Mouse (Mus musculus): ENCODE results near the gene Bloc1s6. TPM values are rescaled to one million over a fixed set of nuclear protein-coding genes. Genes with fewer than 3 reads are reported as not detected.

Gene Bloc1s6
- total RNA-seq (2021), result 10 to 100 TPM; 31.0 to 31.7 TPM
- long read RNA-seq, experiment 1, transcript Bloc1s6-201 (5 exons, 3,484 nt), result major isoform, 32 of 44 reads
- long read RNA-seq, experiment 1, transcript Bloc1s6-206 (5 exons, 2,088 nt), result minor isoform, 6 of 44 reads
- long read RNA-seq, experiment 1, partial matches to known transcripts, result 0 of 44 reads
- long read RNA-seq, experiment 1, other reads (novel, unspliced or antisense), result 6 of 44 reads
- long read RNA-seq, experiment 2, transcript Bloc1s6-201 (5 exons, 3,484 nt), result major isoform, 45 of 54 reads
- long read RNA-seq, experiment 2, partial matches to known transcripts, result 0 of 54 reads
- long read RNA-seq, experiment 2, other reads (novel, unspliced or antisense), result 6 of 54 reads

DNA sequence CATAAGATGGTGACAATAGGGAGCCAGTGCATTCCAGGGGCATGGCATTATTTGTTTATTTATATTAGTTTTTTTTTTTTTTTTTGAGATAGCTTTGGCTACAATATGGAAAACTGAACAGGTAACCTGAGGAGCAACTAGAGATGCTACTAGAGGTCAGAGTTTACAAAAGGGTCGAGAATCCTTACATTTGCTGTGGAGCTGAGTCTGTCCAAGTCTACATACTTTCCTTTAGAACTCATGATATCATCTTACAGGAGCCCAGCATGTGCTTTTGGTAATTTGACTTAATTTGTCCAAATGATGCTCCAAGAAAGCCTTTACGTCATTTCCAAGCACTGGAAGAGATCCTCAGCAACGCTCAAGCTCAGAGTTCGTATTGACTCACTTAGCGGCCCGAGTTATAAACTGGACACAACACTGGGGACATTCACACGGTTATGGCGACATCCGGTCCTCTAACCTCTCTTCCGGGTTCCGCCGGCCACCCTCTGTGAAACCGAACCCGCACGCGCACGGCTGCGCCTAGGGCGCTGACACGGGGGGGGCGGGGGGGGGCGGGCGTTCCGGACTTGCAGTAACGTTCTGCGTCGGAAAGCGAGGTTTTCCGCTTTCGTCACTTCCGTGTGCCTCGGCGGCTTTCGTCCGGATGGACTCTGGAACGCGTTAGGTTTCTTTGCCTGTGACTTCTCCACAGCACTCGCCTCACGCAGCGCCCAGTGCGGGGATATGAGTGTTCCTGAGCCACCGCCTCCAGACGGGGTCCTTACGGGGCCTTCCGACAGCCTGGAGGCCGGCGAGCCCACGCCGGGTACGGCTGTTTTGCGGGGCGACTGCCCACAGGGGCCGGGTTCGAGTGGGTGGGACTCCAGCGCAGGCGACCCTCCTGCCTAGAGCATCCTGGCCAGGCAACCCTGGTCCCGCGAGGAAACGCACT, at the start of gene Bloc1s6:
Gene Bloc1s6, plus strand, starts transcription at position 610 of the 937 bp plus-strand sequence.
- DNase-seq (ENCODE audit: low spot score in 2 of 2), result peak; percentile 91 to 95

DNA sequence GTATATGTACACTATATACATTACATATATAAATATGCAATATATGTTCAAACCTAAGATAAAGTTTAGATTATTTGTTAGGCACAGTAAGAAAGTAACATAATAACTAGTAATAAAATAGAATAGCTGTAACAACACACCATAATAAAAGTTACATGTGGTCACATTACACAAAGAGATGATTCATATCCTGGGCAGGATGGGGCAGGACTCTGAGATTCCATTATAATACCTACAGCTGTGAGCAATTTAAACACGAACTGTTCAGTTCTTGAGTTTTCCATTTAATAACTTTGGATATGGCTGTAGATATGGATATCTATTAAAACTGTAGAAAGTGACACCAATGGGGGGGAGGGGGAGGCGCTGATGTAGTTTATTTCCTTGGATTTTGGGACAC, 40.8 kb upstream of the Bloc1s6 start:
- DNase-seq (ENCODE audit: low spot score in 2 of 2), result no peak

DNA sequence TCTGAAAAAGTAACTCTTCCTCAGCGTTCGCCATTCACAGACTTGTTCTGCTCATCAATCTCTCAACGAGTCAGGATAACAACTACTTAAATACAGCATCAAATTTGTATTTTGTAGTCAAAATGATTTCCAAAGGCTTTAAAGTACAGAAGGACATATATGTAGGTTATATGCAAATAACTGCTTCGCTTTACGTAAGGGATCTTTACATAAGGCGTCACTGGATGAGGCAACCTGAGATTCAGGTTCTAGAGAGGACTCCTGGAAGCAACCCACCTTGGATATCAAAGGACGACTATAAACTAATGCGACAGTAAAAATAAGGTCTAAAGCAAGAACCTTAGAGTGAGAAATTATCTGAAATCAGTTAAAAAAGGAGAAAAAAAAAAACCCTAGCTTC, 37.3 kb upstream of the Bloc1s6 start:
- no peak for DNase-seq (ENCODE audit: low spot score in 2 of 2)

DNA sequence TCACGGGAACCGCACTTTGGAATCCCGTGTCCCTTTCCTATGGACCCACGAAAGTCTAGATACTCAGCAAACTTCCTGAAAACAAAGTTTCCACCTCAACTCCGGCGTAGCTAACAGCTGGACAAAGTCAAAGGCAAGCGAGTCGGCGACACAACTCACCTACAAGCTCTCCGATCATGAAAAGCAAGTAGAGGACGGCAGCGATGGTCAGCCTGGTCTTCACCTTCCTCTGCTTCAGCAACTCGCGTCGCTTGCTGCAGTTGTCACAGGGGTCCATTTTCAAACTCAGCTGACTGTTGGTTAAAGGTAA, 36.5 kb upstream of the Bloc1s6 start:
- no peak for DNase-seq (ENCODE audit: low spot score in 2 of 2)

DNA sequence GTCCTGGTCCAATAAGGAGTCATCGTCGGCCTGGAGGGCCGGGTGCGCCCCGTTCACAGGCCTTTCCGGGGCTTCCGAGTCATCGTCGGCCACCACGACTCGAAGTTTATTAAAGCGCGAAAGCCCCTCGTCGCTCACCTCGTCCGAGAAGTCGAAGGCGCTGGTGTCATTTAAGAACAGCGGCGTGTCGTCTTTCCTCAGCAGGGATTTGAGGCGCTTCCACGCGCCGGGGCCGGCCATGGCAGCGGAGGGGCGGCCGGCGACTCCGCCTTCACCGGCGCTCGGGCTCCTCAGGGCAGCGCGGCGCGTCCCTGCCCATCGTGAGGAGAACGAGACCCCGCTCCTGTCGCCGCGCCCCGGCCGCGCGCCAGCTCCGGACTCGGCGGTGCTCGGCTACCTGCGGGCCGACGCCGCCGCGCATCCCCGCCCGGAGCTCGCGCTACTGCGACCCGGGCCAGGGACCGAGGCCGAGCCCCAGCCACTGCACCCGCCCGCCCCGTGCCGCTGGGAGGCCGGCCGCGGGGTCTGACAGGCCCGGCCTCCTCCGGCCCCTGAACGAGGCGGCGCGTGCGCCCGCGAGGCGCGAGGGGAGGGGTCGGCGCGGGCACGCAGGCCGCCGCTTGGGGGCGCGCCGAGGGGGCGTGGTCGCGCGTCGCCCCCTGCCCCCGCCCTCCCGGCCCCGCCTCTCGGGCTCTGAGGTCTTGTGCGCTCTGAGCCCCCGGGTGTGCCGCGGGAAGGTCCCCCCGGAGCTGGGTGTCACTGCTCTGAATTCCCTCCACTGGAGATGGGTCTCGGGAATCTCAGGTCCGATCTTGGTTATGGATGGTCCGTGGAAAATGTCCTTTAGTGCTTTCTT, 35.9 kb upstream of the Bloc1s6 start, which contains the start of gene Slc30a4:
Gene Slc30a4, minus strand, starts transcription at position 483 of the 856 bp plus-strand sequence.
- peak; percentile 56 to 69 for DNase-seq (ENCODE audit: low spot score in 2 of 2)

DNA sequence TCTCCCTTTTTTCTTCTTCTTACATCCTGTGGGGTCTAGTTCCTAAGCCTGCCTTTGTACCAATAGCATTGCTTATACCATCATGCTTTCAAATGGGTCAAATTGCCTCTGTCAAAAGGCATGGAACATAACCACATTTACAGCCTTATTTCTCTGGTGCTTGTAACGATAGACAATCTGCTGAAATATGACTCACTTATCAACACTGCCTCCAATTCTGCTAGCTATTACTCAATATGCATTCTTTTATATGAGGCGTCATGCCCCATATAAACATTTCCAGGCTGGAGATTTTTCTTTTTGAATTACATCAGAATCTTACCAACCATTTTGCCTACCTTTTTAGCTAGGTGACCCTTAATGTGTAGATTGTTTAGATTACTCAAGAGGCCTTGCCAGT, 33.7 kb upstream of the Bloc1s6 start:
- DNase-seq (ENCODE audit: low spot score in 2 of 2), result no peak

DNA sequence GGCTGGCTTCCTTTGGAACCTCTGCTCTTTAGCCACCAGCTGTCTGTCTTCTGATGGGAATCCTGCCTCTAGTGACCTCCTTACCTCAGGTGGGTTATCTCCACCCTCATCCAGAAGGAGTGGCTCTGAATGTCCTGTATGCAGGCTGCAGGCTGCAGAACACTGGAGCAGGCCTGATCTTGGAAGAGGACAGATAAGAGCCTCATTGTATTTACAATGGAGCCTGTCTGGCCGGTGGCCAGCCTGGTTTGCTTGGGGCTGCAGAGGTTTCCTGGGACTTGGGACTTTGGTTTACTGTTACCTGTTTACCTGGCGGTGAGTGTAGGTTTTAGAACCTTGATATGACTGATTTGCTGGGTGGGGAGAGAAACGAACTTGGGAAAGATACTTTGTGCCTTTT, 30.2 kb upstream of the Bloc1s6 start:
- no peak for DNase-seq (ENCODE audit: low spot score in 2 of 2)

DNA sequence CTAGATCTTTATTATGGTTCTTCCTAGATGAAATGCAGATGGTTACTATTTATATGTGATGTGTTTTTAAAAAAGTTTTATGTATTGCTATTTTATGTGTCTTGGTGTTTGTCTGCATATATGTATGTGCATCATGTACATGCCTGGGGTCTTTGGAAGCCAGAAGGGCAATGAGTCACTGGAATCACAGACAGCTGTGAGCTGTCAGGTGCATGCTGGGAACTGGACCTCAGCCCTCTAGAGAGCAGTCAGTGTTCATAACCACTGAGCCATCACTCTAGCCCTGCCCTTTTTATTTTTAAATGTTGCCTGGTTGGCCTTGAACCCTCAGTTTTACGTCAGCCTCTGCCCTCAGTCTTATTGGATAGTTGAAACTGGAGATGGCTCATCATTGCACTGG, 29.1 kb upstream of the Bloc1s6 start:
- DNase-seq (ENCODE audit: low spot score in 2 of 2), result no peak

DNA sequence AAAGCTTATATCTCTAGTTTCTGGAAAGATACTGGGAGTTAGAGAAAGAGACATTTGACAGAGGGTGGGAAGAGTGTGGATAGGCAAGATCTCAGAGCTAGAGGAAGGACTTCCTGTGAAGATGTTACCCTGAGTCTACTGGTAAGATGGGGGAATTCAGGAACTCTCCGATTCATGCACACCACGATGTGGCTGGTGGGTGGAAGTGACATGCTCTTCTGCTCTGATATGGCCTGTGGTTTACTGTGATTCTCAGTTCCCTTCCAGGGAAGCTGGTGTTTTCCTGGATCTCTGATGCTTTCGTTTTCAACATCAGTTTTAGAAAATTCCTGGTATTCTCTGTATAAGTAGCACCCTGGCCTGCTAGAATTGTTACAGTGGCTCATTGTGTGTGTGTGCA, 26.4 kb upstream of the Bloc1s6 start:
- no peak for DNase-seq (ENCODE audit: low spot score in 2 of 2)

DNA sequence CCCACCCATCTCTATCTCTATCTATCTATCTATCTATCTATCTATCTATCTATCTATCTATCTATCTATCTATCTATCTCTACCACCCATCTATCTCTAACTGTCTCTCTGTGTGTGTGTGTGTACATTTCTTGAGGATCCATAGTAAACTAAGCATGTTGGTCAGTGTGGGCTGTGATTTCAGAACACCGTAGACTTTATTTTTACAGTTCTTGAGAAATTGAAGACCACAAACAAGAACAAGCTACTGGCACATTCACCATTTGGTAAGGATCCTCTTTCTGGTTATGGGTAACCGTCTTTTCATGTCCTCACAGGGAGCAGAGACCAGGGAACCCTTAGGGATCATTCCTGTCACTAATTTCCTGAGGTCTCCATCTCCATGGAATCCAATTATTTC, 25.5 kb upstream of the Bloc1s6 start:
- DNase-seq (ENCODE audit: low spot score in 2 of 2), result no peak

DNA sequence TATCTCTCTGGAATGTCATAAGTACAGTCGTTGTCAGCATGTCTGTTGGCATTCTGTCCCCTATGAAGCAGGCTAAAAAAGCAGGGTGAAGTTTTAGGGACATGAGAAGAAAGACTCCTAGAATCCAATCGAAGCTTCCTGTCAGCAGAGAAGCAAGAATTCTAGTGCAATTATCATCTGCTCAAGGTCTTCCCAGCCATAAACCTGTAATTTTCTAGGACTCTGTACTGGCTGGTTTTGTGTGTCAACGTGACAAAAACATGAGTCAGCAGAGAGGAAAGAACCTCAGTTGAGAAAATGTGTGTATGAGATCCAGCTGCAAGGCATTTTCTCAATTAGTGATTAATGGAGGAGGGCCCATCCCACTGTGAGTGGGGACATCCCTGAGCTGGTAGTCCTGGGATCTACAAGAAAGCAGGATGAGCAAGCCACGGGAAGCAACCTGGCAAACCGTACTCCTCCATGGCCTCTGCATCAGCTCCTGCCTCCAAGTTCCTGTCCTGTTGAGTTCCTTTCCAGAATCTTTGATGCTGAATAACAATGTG, 23.1 kb upstream of the Bloc1s6 start:
- no peak for DNase-seq (ENCODE audit: low spot score in 2 of 2)

DNA sequence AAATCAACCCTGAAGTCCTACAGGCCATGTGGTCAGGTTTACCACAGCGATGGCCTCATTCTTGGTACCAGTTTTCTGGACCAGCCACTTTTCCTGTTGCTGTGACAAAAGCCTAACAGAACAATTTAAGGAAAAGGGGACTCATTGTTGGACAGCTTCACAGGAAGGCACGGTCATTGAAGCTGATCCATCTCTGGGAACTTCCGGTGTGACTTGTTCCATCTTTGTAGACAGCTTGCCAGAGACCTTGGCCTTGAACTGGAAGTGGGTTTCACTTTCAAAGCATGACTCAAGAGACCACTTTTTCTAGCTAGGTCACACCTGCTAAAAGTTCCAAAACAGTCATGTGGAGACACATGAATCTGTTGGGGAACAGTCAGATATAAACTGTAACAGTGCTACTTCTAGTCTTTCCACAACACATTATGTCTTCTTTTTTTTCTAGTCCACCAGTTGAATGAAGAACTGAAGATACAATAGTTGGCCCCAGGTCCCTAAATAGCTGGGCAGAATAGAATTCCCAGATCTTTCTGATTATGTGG, 21.9 kb upstream of the Bloc1s6 start:
- no peak for DNase-seq (ENCODE audit: low spot score in 2 of 2)

DNA sequence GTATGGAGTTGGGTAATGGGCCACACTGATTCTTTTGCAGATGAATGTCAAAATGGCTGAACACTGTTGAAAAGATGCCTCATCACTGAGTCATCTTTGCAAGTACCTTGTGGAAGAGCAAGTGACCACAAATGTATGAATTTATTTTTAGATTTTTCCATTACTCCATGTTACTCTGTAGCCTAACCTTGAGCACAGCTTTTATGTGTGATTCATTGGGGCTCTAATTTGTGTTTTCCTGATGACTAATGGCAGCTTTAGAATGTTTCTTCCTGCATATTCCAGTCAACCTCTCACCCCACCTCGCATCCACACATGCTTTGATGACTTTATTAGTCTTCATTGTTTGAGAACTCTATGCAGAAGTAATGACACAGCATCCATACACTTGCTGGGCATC, 19.1 kb upstream of the Bloc1s6 start:
- no peak for DNase-seq (ENCODE audit: low spot score in 2 of 2)

DNA sequence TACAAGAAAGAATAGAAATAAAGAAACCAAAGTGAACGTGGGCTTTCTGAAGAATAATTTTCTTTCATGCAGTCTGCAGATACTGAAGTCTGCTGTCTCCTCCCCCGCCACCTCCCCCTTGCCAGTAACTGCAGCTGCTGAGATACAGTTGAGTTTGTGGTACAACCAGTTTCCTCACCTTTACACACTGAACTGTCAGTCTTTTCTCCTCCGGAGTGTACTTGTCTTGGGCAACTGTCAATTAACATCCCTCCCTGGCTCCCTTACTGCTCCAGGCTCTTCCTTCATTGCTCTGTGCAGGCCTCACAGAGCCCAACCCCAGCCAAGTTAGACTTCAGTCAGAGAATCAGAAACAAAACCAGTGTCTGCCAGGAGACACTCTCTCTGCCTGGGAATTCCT, 17.7 kb upstream of the Bloc1s6 start:
- DNase-seq (ENCODE audit: low spot score in 2 of 2), result no peak

DNA sequence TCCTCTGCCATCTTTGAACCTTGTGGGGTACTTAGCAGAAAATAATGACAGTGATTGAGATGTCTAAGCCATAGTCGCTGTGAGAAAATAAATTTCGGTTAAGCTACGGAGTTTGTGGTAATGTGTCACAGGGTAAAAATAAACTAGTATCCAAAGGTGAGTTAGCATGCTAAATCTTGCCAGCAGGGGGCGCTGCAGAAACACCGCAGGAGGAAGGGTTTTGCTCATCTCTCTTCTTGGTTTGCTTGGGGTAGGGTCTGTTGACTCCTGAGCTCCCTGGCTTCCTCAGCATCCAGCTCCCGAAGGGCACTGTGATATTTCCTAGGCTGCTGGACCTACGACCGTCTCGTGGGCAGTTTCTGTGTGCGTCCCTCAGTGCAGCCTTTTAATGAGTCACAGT, 12.7 kb upstream of the Bloc1s6 start:
- DNase-seq (ENCODE audit: low spot score in 2 of 2), result no peak

DNA sequence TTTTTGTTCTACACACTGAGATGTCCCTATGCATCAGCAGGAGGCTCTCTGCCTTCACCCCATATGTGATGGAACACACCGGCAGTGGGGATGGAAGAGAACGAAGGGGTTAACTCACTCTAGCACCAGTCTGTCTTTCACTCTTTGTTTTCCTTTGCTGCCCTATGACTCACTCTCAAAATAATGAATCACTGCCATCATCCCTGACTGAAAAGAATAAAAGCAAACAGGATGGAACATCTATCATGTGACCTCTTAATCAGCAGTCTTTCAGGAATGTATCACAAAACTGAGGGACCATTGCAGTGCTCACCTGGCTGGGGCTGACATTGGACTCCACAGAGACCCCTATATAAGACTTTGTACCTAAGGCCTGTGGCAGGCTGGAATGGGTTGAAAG, 6.8 kb upstream of the Bloc1s6 start:
- no peak for DNase-seq (ENCODE audit: low spot score in 2 of 2)

DNA sequence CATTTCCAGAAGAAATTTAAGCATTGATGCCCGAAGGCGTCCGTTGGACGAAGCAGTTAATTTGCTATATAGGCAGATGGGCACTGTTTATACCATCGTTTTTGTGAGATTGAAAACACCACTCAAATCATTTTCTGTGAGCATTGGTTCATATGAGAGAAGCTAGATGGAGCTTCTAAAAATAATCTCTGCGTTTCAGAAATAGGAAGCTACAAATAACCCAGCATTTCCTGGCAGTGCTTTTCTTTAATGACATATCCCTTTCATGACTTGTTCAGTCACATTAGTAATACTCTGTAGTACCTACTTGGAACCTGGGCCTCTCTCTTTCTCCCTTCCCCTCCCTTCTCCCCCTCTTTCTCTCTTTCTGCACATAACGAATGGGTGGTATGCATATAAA, 720 bp downstream of the Bloc1s6 start:
- peak in 1 of 2 experiments; percentile 21 for DNase-seq (ENCODE audit: low spot score in 2 of 2)

DNA sequence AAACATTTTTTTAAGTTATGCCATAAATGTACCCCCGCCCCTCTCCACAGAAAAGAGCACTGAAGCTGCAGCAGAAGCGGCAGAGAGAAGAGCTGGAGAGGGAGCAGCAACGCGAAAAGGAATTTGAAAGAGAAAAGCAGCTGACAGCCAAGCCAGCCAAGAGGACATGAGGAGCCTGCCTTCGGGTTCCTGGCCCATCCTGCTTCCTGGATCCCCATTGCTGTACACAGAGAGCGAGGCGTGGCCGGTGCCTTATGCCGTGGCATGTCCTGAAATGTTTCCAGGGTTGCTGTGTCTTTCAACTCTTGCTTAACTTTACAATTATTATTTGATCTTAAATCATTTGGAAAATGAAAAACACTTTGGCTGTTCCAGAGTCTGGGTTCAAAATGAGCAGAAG, 8.2 kb downstream of the Bloc1s6 start:
- DNase-seq (ENCODE audit: low spot score in 2 of 2), result no peak

DNA sequence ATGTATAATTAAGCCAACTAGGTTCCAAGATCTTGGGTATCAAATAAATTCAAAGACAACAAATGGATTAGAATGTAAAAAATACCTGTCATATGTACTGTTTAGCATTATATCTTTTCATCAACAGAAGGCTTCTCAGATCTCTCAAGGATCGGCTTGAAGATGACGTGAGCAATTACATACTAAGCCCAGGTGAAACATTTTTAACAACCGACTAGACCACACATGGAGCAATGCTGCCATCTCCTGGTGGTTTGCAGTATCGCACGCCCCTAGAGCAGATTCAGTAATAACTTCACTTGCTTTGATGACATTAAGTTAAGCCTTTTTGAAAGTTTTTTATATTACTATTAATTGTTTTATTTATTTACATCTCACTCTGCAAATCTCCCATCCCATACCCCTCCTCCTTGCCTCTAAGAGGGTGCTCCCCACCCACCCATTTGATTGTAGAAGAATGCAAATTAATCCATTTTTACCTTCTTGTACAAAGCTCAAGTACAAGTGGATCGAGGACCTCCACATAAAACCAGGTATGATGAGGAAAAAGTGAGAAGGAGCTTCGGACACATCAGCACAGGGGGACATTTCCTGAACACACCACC, 15.5 kb downstream of the Bloc1s6 start:
- peak; percentile 31 to 54 for DNase-seq (ENCODE audit: low spot score in 2 of 2)

DNA sequence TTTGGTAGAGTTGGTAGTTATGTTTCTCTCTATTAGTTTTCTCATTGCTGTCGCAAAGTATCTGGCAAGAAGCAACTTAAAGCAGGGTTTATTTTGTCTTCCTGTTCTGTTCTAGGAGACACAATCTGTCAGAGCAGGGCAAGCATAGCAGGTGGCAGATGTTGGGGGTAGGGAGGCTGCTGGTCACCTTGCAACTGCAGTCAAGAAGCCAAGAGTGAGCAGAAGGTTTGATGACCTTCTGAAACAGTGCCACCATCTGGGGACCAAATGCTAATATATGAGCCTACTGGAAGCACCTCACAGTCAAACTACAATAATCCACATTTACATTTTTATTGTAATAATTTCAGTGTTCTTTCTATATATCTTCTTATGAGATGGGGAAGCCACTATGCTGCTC, 21.5 kb downstream of the Bloc1s6 start:
- DNase-seq (ENCODE audit: low spot score in 2 of 2), result no peak

DNA sequence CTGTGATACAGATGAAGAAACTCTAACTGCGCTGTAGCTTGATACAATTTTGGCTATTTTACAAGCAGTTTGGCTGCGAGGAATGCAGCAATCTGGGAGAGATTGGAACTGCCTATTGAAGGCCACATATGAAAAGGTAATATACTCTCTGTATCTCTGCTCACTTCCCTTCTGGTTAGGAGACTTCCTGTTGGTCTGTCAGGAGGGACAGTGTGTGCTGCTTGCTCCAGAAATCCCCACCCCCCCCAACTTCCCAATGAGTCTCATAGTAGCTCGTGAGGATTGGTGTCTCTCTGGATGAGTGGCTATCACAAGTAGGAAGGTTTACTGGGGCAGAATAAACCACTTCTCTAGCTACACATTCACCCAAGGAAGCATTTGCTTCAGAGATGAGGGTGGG, 24.7 kb downstream of the Bloc1s6 start:
- DNase-seq (ENCODE audit: low spot score in 2 of 2), result no peak
